Mouse (Mus musculus): ENCODE measurements around the gene Gm20708. TPM values are rescaled to one million over a fixed set of nuclear protein-coding genes. Genes with fewer than 3 reads are reported as not detected.
A peak's percentile ranks its signal among the peaks of the same experiment; 100 is the strongest.

The Gm20708 gene
- polyA plus RNA-seq, 1 experiment, result 0.86 TPM

GRCm38 (mm10) chr11:117821868-117822267, 12.4 kb downstream of the Gm20708 start:
- TF ChIP-seq POLR2A (IDR thresholded peaks at IDR 0.05; ENCODE audit: extremely low read depth, insufficient read depth, low read length), result no peak
- no peak for TF ChIP-seq CTCF (IDR thresholded peaks at IDR 0.05; ENCODE audit: extremely low read depth, insufficient read depth, low read length)
- Histone ChIP-seq H3K4me3 (ENCODE audit: insufficient read depth, low read length) (no peak overlapping the region), H3K4me1 (ENCODE audit: control insufficient read depth, insufficient read depth, low read length) (no peaks in the 10 kb centered on the region; the same call in 1 of the 2 replicates), H3K27ac (ENCODE audit: insufficient read depth, low read length) (no peak overlapping the region)

- Histone ChIP-seq H3K4me3 (ENCODE audit: insufficient read depth, low read length) (no peak overlapping the region), H3K4me1 (ENCODE audit: control insufficient read depth, insufficient read depth, low read length) (no peaks in the 10 kb centered on the region; the same call in 1 of the 2 replicates), H3K27ac (ENCODE audit: insufficient read depth, low read length) (no peak overlapping the region)
- TF ChIP-seq CTCF (IDR thresholded peaks at IDR 0.05; ENCODE audit: extremely low read depth, insufficient read depth, low read length), result no peak
- no peak for TF ChIP-seq POLR2A (IDR thresholded peaks at IDR 0.05; ENCODE audit: extremely low read depth, insufficient read depth, low read length)
Observed at GRCm38 (mm10) chr11:117822728-117823241, 13.3 kb downstream of the Gm20708 start.

GRCm38 (mm10) chr11:117823411-117823810, 13.9 kb downstream of the Gm20708 start:
- H3K4me1 ChIP-seq (ENCODE audit: control insufficient read depth, insufficient read depth, low read length), result no peaks in the 10 kb centered on the region; the same call in 1 of the 2 replicates
- no peak for TF ChIP-seq CTCF (IDR thresholded peaks at IDR 0.05; ENCODE audit: extremely low read depth, insufficient read depth, low read length)
- TF ChIP-seq POLR2A (IDR thresholded peaks at IDR 0.05; ENCODE audit: extremely low read depth, insufficient read depth, low read length), result no peak
- H3K4me3 ChIP-seq (ENCODE audit: insufficient read depth, low read length), result no peak overlapping the region
- H3K27ac ChIP-seq (ENCODE audit: insufficient read depth, low read length), result no peak overlapping the region

- TF ChIP-seq POLR2A (IDR thresholded peaks at IDR 0.05; ENCODE audit: extremely low read depth, insufficient read depth, low read length) (no peak), CTCF (IDR thresholded peaks at IDR 0.05; ENCODE audit: extremely low read depth, insufficient read depth, low read length) (peak; percentile 92)
- Histone ChIP-seq H3K27ac (ENCODE audit: insufficient read depth, low read length) (no peak overlapping the region), H3K4me1 (ENCODE audit: control insufficient read depth, insufficient read depth, low read length) (no peaks in the 10 kb centered on the region; the same call in 1 of the 2 replicates), H3K4me3 (ENCODE audit: insufficient read depth, low read length) (no peak overlapping the region)
Observed at GRCm38 (mm10) chr11:117824060-117824969, 14.8 kb downstream of the Gm20708 start.

GRCm38 (mm10) chr11:117825333-117826101, 16.0 kb downstream of the Gm20708 start, which contains the start of the genes Afmid and Tk1:
TSS of gene Afmid (plus strand) at chr11:117825924.
TSS of gene Tk1 (minus strand) at chr11:117826092.
- TF ChIP-seq POLR2A (IDR thresholded peaks at IDR 0.05; ENCODE audit: extremely low read depth, insufficient read depth, low read length) (no peak), CTCF (IDR thresholded peaks at IDR 0.05; ENCODE audit: extremely low read depth, insufficient read depth, low read length) (no peak)
- H3K4me3 ChIP-seq (ENCODE audit: insufficient read depth, low read length), result no peak within 1 kb of the TSS
- H3K4me1 ChIP-seq (ENCODE audit: control insufficient read depth, insufficient read depth, low read length), result no peaks in the 10 kb centered on the region
- H3K27ac ChIP-seq (ENCODE audit: insufficient read depth, low read length), result no peak within 1 kb of the TSS

GRCm38 (mm10) chr11:117826164-117826563, 16.7 kb downstream of the Gm20708 start:
- H3K4me3 ChIP-seq (ENCODE audit: insufficient read depth, low read length), result no peak overlapping the region
- H3K4me1 ChIP-seq (ENCODE audit: control insufficient read depth, insufficient read depth, low read length), result no peaks in the 10 kb centered on the region
- TF ChIP-seq POLR2A (IDR thresholded peaks at IDR 0.05; ENCODE audit: extremely low read depth, insufficient read depth, low read length) (no peak), CTCF (IDR thresholded peaks at IDR 0.05; ENCODE audit: extremely low read depth, insufficient read depth, low read length) (no peak)
- H3K27ac ChIP-seq (ENCODE audit: insufficient read depth, low read length), result no peak overlapping the region

- no peak for TF ChIP-seq CTCF (IDR thresholded peaks at IDR 0.05; ENCODE audit: extremely low read depth, insufficient read depth, low read length)
- TF ChIP-seq POLR2A (IDR thresholded peaks at IDR 0.05; ENCODE audit: extremely low read depth, insufficient read depth, low read length), result no peak
- no peak overlapping the region for H3K27ac ChIP-seq (ENCODE audit: insufficient read depth, low read length)
- no peak overlapping the region for H3K4me3 ChIP-seq (ENCODE audit: insufficient read depth, low read length)
- no peaks in the 10 kb centered on the region for H3K4me1 ChIP-seq (ENCODE audit: control insufficient read depth, insufficient read depth, low read length)
Observed at GRCm38 (mm10) chr11:117826916-117827315, 17.4 kb downstream of the Gm20708 start.

GRCm38 (mm10) chr11:117827386-117827785, 17.9 kb downstream of the Gm20708 start:
- no peak for TF ChIP-seq POLR2A (IDR thresholded peaks at IDR 0.05; ENCODE audit: extremely low read depth, insufficient read depth, low read length)
- TF ChIP-seq CTCF (IDR thresholded peaks at IDR 0.05; ENCODE audit: extremely low read depth, insufficient read depth, low read length), result no peak
- H3K4me1 ChIP-seq (ENCODE audit: control insufficient read depth, insufficient read depth, low read length), result no peaks in the 10 kb centered on the region
- no peak overlapping the region for H3K27ac ChIP-seq (ENCODE audit: insufficient read depth, low read length)
- H3K4me3 ChIP-seq (ENCODE audit: insufficient read depth, low read length), result no peak overlapping the region

GRCm38 (mm10) chr11:117828149-117828887, 18.9 kb downstream of the Gm20708 start:
- H3K27ac ChIP-seq (ENCODE audit: insufficient read depth, low read length), result no peak overlapping the region

More at GRCm38 (mm10) chr11:117828149-117828887, 18.9 kb downstream of the Gm20708 start:
- TF ChIP-seq CTCF (IDR thresholded peaks at IDR 0.05; ENCODE audit: extremely low read depth, insufficient read depth, low read length) (no peak), POLR2A (IDR thresholded peaks at IDR 0.05; ENCODE audit: extremely low read depth, insufficient read depth, low read length) (no peak)
- Histone ChIP-seq H3K4me1 (ENCODE audit: control insufficient read depth, insufficient read depth, low read length) (no peaks in the 10 kb centered on the region), H3K4me3 (ENCODE audit: insufficient read depth, low read length) (no peak overlapping the region)
